Mouse (Mus musculus) thymus, adult 2 months (tissue): ENCODE measurements at regions not wholly inside any gene's neighbourhood (a gene's known extent, or its start where the extent isn't known, plus 50 kb on each side); places are given as distances from the start of the nearest gene placed in this dataset.

Source experiments
- CTCF ChIP-seq: fragments of 200-500 bp; IDR thresholded peaks from 2 replicates; pipeline ENCODE4 v1.5.1; 2012; ENCODE audit warnings: mild to moderate bottlenecking, control low read depth, low read length, moderate library complexity, borderline replicate concordance; ENCODE audit not compliant: control insufficient read depth, poor library complexity, insufficient read depth; ENCODE audit errors: extremely low read depth
- POLR2A ChIP-seq: fragments of 200-500 bp; IDR thresholded peaks from 2 replicates; pipeline ENCODE4 v1.6.1; 2012; ENCODE audit warnings: mild to moderate bottlenecking, low read length, control low read depth, moderate library complexity; ENCODE audit not compliant: control insufficient read depth, poor library complexity, insufficient read depth; ENCODE audit errors: extremely low read depth

GRCm38 (mm10) chr2:48718261-48718660 lies 95.6 kb upstream of the Acvr2a start:
- TF ChIP-seq POLR2A: no peak
- no peak for TF ChIP-seq CTCF
